Mouse (Mus musculus) liver, adult 2 months (tissue): ENCODE measurements at regions not wholly inside any gene's neighbourhood (a gene's known extent, or its start where the extent isn't known, plus 50 kb on each side); places are given as distances from the start of the nearest gene placed in this dataset.

Experiments
- CTCF ChIP-seq: fragments of 200-500 bp; IDR thresholded peaks from 2 replicates; pipeline ENCODE4 v1.5.1; 2011; ENCODE audit warnings: low read depth, low read length, control low read depth
- POLR2A ChIP-seq: fragments of 200-500 bp; IDR thresholded peaks from 2 replicates; pipeline ENCODE4 v1.6.1; 2011; ENCODE audit warnings: low read length, control low read depth; ENCODE audit not compliant: insufficient read depth; ENCODE audit errors: extremely low read depth

DNA sequence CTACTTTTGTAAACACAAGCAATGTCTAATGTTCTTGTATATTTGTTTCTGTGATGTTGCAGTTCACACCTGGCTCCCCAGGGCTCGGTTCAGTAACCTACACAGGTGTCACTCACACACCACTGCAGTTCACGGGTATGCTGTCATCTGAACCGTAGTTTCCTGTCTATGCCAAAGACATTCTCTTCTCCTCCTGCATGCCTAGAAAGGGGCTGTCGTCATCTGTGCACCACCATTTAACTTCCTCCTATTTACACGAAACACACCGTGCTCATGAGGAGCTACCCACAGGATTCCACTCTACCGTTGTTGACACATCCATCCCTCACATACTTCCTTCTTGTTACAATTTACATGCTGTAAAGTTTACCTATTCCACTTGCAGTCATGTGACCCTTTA is 52.7 kb upstream of the Nr4a2 start:
- TF ChIP-seq CTCF, result no peak
- no peak for TF ChIP-seq POLR2A
